Mouse (Mus musculus) right cerebral cortex, postnatal 14 days (tissue): ENCODE data around the gene Ranbp3l.
"Not testable (repeated sequence)": the region's sequence is repeated elsewhere in the genome, so short reads cannot be mapped to it uniquely, and the experiment has no call there.

Source experiments
- DNase-seq: peaks from one replicate; pipeline ENCODE4 v3.0.0; 2022

The Ranbp3l gene

GRCm38 (mm10) chr15:8967573-8968228, at the start of gene Ranbp3l:
Gene Ranbp3l, plus strand, starts transcription at chr15:8967949.
- no peak for DNase-seq

- no peak for DNase-seq
Observed at GRCm38 (mm10) chr15:8930061-8930460, 37.7 kb upstream of the Ranbp3l start.

GRCm38 (mm10) chr15:8936911-8937310, 30.8 kb upstream of the Ranbp3l start:
- no peak for DNase-seq

- DNase-seq = no peak
Observed at GRCm38 (mm10) chr15:8940861-8941260, 26.9 kb upstream of the Ranbp3l start.

- DNase-seq = no peak
Observed at GRCm38 (mm10) chr15:8950856-8951255, 16.9 kb upstream of the Ranbp3l start.

GRCm38 (mm10) chr15:8963323-8963722, 4.4 kb upstream of the Ranbp3l start:
- DNase-seq = no peak

- no peak for DNase-seq
Observed at GRCm38 (mm10) chr15:8968229-8968595, 463 bp downstream of the Ranbp3l start.

- no peak for DNase-seq
Observed at GRCm38 (mm10) chr15:8969061-8969635, 1.4 kb downstream of the Ranbp3l start.

GRCm38 (mm10) chr15:8991211-8991610, 23.5 kb downstream of the Ranbp3l start:
- DNase-seq = no peak

- no peak for DNase-seq
Observed at GRCm38 (mm10) chr15:8991859-8992838, 24.4 kb downstream of the Ranbp3l start.

GRCm38 (mm10) chr15:8994608-8995277, 27.0 kb downstream of the Ranbp3l start:
- DNase-seq = no peak

- no peak for DNase-seq
Observed at GRCm38 (mm10) chr15:8995490-8995889, 27.7 kb downstream of the Ranbp3l start.

- DNase-seq = no peak
Observed at GRCm38 (mm10) chr15:9002762-9003161, 35.0 kb downstream of the Ranbp3l start.

GRCm38 (mm10) chr15:9009196-9009595, 41.4 kb downstream of the Ranbp3l start:
- no peak for DNase-seq

- no peak for DNase-seq
Observed at GRCm38 (mm10) chr15:9014541-9014940, 46.8 kb downstream of the Ranbp3l start.

GRCm38 (mm10) chr15:9015496-9015895, 47.7 kb downstream of the Ranbp3l start:
- DNase-seq = not testable (repeated sequence)

- no peak for DNase-seq
Observed at GRCm38 (mm10) chr15:9055704-9056103, 88.0 kb downstream of the Ranbp3l start.

- DNase-seq = no peak
Observed at GRCm38 (mm10) chr15:9059856-9060255, 92.1 kb downstream of the Ranbp3l start.

GRCm38 (mm10) chr15:9061150-9061882, 93.6 kb downstream of the Ranbp3l start:
- DNase-seq = no peak

GRCm38 (mm10) chr15:9068881-9069280, 101.1 kb downstream of the Ranbp3l start:
- no peak for DNase-seq

- no peak for DNase-seq
Observed at GRCm38 (mm10) chr15:9070353-9070752, 102.6 kb downstream of the Ranbp3l start.

GRCm38 (mm10) chr15:9070912-9071555, 103.3 kb downstream of the Ranbp3l start, which contains the start of gene Nadk2:
Gene Nadk2, plus strand, starts transcription at chr15:9071260.
- peak; percentile 97 for DNase-seq
